Mouse (Mus musculus): Measurements from ENCODE around the gene Frmd4a.
"Not testable (repeated sequence)": the region's sequence is repeated elsewhere in the genome, so short reads cannot be mapped to it uniquely, and the experiment has no call there.

Gene Frmd4a

DNA sequence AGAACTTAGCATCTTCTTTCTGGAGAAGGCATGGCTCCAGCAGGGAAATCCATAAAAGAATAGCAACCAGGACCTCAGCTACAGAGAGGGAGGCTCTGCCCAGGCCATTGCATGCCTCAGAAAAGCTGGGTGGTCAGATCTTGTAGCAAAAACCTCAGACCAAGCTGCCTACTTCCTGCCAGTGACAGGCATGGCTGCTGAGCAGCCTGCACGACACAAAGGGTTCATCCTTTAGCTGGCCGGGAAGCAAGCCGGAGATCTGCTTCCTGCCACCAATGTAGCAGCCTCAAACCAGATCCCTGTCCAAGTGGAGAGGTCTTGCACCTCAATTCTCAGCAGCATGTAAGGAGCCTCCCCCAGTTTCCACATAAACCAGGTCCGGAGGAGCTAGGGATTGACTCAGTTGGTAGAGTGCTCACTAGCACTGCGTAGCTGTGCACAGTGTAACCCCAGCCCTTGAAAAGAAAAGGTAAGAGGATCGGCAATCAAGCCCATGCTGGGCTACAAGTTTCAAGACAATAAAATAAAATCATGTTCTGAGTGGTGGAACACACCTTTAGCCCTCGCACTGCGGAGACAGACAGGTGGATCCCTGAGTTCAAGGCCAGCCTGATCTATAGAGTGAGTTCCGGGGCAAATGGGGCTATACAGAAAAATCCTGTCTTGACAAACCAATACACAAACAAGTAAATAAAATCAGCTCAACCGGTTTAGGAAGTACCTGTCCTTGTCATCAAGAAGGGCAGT lies 532.7 kb downstream of the Frmd4a start:
- in situ Hi-C loops (cut with MseI, MboI): no loop called here

DNA sequence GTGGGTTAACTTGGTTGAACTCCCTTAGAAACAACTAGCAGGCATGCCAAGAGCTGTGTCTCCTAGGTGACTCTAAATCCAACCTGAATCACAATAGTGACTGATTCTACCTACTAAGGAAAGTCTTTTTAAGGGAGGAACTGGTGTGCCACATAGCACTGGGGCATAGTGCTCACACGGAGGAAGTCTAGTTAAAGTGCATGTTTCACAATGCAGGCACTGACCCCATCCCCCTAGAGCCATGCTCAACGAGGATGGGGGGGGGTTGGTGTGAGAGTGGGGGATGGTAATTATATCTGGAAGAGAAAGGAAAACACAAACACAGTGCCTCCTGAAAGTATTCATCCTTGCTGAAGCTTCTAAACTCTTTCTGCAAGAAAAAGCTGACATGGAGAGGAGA lies 533.9 kb downstream of the Frmd4a start:
- in situ Hi-C loops (cut with MseI, MboI): no loop called here

DNA sequence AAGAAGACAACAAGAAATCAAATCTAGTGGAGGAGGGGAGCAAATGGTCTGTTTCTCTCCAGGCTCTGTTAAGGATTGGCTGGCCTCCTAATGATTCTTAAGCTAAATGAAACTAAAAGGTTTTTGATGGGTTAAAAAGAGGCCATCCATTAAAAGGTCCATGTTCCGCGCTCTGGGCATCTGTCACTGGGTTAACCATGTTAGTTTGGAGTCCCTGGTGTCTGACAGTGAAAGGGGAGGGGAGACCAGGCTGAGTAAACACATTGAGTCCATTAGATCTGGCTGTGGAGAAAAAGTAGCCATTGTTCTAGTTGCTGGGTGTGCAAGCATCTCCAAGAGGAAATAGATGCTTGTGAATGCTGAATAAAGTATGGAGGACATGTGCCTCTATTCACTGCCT lies 534.3 kb downstream of the Frmd4a start:
- in situ Hi-C loops (cut with MseI, MboI): no loop called here

DNA sequence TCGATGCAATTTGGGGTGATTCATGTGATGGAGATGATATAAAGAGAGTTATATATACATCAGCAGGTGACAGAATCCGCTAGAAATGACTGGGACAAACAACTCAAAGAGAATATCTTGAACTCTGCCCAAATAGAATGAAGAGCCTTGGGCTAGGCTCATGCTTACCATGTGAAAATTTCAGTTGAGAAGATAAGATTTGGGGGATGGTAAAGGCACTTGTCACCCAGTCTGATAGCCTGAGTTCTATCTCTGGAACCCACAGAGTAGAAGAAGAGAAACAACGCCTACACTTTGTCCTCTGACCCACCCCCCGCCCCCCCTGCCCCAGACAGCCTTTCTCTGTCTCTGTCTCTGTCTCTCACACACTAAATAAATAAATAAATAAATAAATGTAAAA lies 535.0 kb downstream of the Frmd4a start:
- in situ Hi-C loops (cut with MseI, MboI): no loop called here

DNA sequence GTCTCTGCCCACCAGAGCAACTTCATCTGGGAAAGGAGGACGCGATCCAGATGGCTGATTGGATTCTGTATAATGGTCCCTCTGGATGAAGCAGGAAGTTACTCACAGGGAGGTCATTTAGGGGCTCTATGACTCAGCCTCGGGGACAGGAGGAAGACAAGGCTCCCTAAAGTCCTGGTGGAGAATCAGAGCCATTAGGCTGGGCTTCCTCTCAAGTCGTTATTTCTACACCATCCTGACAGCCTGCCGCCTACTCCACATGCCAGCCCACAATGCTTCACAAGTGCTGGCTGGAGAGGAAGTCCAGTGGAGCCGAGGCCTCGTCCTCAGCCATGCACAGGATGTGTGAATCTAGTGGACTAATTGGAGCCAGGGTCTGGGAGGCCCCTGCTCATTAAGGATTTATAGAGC lies 537.7 kb downstream of the Frmd4a start:
- in situ Hi-C loops (cut with MseI, MboI): no loop called here

DNA sequence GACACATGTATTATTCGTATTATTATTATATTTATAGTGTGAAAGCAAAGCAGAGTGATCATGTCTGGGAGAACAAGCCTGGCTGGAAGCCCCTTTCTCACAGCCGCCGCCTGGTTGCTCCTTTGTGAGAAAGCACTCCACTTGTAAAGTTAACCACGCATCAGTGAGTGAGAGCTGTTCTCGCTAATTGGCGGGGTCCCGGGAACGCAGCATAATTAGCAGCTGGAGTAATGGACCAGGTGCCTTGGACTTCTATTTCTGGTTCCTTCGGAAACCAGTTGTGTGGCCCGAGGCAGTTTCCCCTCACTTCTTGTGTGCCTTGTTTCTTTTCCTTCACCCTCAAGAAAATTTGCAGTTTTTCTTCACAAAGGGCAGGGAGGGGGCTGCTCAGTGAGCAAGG lies 538.7 kb downstream of the Frmd4a start:
- in situ Hi-C loops (cut with MseI, MboI): no loop called here

DNA sequence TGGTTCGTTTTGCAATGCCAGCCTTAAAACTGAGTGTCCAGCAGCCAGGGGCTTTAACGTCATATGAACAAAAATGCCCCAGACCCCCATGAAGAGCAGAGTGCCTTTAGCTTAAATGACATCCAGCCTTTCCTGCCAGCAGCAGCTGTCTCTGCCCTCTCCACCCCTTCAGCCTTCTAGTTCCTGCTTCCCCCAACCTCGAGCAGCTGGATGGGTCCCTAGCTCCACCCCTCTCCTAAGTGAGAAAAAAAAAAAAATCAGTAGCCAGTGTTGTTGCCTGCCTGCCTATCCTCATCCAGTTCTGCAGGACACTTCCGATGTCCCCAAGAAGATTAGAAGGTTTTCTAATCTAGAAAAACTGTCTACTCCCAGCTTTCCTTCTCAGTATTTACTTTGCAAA lies 539.5 kb downstream of the Frmd4a start:
- in situ Hi-C loops (cut with MseI, MboI): no loop called here

DNA sequence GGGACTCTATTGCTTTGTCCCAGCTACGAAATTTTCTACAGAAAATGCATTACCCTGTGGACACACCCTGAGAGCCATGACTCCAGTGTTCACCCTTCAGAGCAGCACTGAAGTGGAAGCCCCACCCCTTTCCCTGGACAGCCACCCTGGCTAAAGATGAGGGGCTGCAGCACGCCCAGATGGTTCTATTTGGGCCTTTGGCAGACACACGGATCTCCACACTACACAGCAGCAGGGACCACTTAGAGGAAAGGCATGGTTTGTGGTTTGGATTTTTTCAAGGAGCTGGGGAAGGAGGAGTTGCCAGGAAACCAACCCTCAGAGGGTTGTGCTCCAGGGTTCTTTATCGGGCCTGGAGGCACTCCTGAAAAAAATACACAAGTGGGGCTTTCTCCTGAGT lies 539.9 kb downstream of the Frmd4a start:
- in situ Hi-C loops (cut with MseI, MboI): no loop called here

DNA sequence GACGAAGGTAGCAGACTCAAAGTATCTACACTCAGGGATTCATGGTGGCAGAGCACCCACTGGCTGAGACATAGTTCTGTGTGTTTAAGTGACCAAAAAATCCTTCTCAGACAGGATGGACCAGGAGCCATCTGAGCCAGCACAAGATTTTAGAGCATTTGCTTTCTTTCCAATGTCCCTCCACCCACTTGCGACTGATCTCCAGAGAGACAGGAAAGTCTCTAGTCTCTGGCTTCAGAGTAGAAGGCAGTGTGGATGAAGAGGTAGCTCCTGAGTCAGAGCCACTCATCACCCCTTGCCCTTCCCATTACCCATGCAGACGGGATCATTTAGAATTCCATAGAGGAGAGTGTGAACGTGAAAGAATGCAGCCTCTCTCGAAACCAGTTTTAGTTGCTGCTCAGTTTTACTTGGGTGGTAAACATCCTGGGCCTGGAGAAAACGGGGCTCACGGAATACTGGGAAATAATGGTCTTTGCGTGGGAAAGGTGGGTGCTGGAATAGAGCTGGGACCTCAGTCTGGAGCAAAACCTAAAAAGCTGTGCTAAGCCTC lies 541.2 kb downstream of the Frmd4a start:
- in situ Hi-C loops (cut with MseI, MboI): no loop called here

DNA sequence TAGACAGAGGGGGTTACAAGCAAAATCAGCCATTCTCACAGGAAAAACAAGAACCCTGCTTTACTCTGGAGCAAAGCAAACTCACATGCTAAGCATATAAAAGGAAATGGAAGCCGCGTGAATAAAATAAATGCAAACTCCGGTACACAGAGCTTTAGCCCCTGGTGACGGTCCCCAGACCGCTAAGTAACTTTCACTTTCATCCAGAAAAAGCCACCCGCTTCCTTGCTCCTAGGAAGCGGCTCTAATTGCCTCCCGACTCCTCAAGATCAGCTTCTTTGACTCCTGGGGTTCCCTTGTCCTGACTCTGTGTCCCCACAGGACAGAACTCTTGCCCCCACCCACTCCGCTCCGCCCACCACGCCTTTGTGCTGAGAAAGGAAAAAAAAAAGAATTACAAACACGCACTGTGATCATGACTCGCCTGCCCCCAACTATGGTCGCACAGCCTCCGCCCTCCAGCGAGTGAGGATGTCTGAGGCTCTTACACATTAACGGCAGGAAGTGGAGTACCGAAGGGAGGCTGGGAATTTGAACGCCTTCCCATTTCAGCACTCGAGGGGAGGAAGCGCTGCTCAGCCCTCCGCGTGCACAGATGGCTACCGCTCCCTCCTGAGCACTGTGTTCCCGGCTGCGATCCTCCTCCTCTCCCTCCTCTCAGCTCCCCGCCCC lies 541.8 kb downstream of the Frmd4a start:
- in situ Hi-C loops (cut with MseI, MboI): no loop called here

DNA sequence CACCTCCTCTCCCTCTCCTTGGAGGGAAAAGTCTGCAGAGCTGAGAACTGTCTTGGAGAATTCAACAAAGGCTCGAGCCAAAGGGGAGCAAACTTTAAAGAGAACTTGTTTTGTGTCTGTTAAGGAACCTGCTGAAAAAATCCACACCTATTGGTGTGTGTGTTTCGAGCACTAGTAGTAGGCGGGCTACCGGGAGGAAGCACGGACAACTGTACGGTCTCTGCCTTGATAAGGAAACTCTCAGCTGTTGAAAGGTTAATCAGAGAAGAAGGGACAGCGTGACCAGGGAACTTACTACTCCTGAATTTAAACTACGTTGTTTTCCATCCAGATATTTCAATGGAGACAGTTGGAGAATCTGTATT lies 542.3 kb downstream of the Frmd4a start:
- in situ Hi-C loops (cut with MseI, MboI): no loop called here

DNA sequence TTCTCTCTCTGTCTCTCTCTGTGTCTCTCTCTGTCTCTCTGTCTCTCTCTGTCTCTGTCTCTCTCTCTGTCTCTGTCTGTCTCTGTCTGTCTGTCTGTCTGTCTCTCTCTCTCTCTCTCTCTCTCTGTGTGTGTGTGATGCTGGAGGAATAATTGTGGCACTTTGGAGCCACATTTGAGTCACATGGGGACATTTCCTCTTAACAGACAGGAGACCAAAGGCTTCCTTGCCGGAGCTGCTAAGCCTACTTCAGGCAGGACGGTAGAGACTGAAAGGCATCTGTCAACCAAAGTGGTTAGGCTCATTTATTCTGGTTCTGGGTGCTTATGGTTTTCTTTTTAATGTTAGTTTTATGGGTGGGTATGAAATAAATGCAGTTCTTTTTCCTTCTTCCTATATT lies 543.0 kb downstream of the Frmd4a start:
- in situ Hi-C loops (cut with MseI, MboI): not testable (repeated sequence)

DNA sequence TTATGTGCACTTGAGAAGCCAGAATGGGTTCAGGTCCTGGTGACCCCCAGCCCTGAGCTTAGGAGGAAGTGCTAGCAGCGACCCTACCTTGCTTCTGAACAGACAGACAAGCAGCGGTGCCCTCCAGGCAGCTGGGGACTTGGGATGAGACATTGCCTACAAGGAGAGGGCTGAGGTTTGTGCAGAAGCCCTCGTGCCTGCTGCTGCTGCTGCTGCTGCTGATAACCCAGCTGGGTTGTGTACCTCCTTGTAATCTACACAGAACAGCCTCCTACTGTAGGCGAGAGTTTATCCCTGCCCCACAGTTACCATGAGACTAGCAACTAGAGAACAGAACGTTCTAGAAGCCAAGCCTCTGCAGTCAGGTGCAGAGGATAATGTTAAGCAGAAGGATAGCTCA lies 543.7 kb downstream of the Frmd4a start:
- in situ Hi-C loops (cut with MseI, MboI): no loop called here

DNA sequence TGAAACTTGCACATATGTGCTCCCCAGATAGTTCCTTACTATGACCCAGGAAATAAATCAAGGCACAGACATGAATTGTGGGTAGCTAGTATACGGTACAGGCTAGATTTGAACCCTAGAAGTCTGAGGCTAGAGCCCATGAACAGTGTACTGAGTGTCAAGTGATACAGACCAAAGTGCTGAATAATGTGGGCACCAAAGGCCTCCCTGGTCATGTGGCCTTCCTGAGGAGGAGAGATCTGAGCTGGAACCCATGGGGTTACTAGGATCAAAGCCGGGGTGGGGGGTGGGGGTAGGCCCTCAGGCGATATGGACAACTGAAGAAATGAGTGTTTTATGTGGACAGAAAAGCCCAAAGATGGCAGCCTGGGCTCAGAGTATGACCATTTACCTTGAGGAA lies 544.9 kb downstream of the Frmd4a start:
- in situ Hi-C loops (cut with MseI, MboI): no loop called here

DNA sequence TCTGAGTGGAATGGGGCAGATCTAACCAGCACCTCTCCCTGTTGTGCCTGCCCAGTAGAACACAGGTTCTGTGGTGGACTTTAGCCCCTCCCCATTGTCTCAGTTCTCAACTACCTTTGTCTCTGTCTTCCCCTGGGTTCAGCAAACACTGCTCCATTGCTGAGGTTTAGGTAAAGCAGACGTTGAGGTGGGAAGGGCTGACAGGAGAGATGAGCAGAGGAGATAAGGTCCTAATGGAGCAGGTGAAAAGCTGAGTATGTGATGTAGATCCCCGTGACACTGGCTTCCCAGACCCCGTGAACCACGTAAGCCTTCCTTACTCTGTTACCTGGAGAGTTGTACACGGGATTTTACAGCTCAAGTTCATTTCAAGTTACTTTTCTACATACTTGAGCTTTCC lies 545.3 kb downstream of the Frmd4a start:
- in situ Hi-C loops (cut with MseI, MboI): no loop called here

DNA sequence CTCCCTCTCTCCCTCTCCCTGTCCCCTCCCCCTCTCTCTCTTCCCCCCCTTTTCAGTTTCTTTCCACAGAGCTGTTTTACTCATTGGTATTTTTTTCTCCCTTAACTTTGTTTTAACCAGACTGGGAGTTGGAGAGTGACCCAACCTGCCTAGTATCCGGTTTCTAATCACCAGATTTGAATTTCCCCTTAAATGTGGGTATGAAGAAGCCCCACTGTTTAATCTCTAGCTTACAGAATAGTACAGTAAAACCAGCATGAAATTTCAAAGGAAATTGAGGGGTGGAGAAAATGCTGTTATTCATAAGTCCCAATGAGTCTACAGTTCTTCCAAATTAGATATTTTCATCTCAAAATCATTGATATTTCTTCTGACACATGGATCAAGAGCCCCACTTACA lies 545.8 kb downstream of the Frmd4a start:
- in situ Hi-C loops (cut with MseI, MboI): no loop called here

DNA sequence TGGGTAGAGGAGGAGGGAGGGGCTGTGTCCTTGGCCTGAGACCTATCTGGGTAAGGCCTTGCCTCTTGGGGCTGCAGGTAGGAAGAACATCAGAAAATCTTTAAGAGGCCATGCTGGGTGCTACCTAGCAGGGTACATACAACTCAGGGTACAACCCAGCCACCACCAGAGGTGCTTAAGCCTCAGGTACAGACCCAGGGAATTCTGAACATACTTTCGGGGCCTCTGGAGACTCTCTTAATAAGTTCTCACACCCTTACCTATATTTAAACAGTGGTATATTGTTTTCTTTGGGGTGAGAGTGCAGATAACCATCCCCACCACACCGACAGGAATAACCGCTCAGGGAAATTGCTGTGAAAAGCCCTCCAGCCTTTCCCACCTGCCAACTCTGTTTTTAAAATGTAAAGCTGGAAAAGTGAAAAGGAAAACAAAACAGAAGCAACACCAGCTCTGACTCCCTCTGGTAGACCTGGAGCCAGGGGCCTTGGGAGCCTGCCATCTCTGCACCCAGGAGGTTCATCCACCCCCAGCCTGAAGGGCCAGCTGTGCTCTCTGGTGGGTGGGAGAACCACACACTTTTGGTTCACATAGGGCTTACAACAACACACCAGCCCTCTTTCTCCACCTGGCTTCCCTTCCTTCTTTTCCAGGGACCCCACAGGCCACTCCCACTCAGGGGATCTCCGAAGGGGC lies 548.9 kb downstream of the Frmd4a start:
- in situ Hi-C loops (cut with MseI, MboI): no loop called here

DNA sequence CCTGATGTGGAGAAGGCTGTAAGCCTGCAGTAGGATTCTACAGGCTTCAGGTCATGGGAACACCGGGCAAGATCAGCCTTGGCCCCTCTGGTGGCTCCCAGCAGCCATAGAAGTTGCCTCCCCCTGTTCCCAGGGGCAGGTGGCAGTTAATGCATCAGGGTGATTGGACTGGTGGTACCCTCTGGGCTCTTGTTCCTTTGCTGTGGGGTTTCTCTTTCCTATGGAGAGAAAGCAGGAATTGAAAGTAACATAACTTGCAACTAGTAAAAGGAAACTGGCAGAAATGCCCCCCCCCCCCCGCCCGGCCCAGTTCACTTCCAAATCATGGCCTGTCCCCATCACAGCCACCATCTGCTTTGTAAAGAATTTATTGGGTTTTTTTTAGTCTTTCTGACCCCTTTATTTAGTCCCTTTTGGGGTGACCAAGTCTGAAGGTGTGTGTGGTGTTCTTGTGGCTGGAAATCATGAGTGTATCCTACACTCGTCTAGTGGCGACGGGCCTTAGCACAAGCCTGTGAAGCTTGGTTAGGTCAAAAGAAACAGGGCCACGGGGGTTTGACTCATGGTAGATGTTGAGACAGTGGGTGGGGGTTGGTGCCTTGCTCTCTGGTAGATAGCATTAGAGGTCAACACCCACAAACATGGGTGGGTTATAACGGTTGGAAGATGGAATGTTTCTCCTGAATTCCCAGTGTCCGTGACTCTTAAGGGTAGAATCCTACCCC lies 549.6 kb downstream of the Frmd4a start:
- in situ Hi-C loops (cut with MseI, MboI): no loop called here

DNA sequence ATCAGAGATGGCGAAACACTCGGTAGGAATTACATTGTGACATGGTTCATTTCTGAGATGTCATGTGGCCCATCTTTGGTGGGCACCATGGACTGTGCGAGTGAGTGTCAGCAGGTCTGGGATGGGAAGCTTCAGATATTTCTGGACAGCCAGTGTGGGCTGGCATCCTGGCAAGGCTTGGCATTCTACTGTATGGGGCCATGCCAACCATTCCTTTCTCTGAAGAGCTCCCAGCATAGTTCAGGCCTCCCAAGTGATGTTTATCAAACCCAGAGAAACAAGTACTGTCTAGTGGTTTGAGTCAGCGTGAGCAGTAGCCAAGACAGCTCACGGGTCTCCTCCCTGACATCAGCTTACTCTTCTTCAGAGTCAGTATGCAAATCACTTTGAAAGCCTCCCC lies 551.5 kb downstream of the Frmd4a start:
- in situ Hi-C loops (cut with MseI, MboI): no loop called here

DNA sequence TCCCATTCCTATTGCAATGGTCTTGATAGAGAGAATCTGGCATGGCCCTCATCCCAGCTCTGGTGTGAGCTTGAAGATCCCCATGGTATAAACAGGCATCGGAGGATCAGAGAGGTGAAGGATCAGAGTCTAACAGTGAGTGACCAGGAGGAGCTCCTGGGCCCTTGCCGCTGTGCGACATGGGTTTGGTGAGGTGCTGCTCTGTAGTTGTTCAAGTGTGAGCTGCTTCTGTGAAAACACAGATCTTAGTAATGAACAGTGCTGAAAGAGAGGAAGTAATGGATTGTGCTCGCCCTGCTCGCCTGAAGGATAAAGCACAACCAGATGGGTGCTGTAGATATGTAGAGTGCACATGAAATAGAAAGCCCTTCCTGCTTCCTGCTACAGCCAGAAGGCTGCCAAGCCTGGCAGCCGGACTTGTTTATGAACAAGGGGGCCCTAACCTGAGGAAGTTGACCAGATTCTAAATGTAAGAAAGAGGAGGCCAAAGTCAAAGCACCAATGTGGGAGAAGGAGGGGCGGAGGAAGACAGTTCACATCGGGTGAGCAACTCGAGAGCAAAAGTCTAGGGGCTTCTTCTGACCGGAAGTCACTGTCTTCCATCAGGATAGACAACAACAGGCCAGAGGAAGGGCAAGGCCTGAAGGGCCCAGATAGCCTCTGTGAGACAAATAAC lies 552.8 kb downstream of the Frmd4a start:
- in situ Hi-C loops (cut with MseI, MboI): no loop called here

DNA sequence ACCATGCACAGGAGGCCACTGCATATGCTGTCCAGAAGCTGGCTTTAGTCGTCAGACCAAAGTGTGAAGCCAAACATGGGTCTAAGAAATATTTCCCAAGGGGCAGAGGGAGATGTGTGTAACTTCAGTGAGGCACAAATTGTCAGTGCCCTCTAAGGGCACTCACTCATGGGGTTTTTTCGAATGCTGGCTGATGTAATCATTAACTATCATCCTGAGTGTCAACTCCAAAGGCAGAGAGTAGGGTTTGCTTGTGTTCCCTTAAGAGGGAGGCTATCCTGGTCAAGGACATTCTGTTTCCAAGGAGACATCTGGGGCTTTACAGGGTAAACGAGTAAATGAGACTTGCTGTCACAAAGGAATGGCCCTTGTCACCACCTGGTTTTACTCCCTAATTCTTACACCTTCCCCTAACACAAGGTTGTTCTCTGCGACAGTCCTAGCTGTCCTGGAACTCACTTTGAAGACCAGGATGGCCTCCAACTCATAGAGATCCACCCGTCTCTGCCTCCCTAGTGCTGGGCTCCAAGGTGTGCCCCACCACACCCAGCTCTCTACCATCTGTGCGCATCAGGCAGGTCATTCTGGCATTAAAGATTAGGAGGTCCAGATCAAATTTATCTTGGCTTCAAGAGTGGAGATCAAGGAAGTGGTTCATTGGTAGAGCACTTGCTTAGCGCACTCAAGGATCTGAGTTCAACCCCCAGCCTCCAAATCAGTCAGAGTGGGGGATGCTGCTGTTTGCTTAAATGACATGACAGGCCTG lies 555.2 kb downstream of the Frmd4a start:
- in situ Hi-C loops (cut with MseI, MboI): no loop called here
